Mouse (Mus musculus) gastrocnemius, postnatal 36 days (tissue): ENCODE results near the gene Mki67. TPM values are rescaled to one million over a fixed set of nuclear protein-coding genes. Genes with fewer than 3 reads are reported as not detected.
A peak's percentile ranks its signal among the peaks of the same experiment; 100 is the strongest.

Source experiments
- DNase-seq, 2 experiments: peaks; one replicate each; pipeline ENCODE4 v3.0.0; 2022
- intact Hi-C: fragments of 180-260 bp; cut with DNase I; formaldehyde crosslinking; loops from one replicate; pipeline ENCODE4 v1.15.1; 2025
- long read RNA-seq, 2 experiments: library from polyadenylated mRNA; stranded (forward); transcript quantifications; one replicate each; pipeline ENCODE4 v2.0.0; 2021
- total RNA-seq, 2 experiments: library from RNA; stranded (reverse); gene quantifications; 2 replicates each; pipeline ENCODE4 v1.2.3; 2021

Mki67 gene
- 1 to 10 TPM; 1.3 to 2.6 TPM for total RNA-seq
- long read RNA-seq, experiment 1, result 0 reads
- long read RNA-seq, experiment 2, result 0 reads

DNA sequence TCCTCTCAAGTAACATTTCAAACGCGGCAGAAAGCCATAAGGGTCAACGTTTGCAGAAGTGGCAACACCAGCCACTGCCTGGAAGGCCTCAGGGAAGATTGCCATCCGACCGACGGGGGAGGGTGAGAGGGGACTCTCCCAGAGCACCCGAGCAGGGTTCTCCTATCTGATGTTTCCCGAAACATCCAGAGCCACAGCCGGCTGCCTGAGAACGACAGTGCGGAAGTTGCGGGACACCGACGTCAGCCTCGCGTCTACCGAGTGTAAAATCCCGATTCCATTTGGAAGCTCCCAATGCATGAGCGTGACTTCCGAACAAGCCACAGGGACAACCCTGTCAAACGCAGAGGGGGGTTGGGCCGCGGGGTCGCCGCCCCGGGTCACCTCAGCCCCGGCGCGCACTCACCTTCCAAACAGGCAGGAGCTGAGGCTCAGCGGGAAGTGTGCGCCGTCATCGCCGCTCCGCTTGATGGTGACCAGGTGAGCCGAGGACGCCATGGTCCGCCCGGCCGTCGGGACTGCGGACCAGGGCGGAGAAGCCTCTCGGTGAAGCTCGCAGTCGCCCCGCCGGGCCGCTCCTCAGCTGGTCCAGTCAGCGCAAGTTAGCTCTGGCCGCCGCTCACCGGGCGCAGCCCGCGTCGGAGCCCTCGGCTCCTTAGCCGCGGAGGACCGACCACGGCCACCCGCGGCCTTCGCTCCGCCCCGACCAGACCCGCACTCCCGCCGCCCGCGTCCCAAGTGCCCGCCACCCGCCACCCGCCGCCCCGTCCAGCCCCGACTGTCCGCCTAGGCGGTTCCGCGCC lies at the start of gene Mki67:
Gene Mki67, minus strand, starts transcription at position 720 of the 803 bp plus-strand sequence.
- intact Hi-C loops, result no loop called here
- DNase-seq, result no peak

DNA sequence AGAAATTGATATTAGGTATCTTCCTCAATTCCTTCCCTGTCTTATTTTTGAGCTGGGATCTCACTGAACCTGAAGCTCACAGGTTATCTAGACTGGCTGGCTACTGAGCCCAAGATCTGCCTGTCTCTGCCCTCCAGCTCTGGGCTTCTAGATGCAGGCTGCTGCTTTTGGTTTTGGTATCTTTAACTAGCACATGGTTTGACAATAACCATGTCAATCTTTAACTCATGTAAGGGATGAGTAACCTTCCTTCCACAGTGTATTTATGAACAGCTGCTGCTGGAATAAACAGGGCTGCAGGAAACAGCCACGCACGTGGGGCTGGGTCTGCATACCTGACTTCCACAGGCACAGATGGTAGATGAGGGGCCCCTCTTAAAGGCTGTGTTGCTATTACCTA lies 47.1 kb upstream of the Mki67 start:
- no peak for DNase-seq
- intact Hi-C loops, result no loop called here

DNA sequence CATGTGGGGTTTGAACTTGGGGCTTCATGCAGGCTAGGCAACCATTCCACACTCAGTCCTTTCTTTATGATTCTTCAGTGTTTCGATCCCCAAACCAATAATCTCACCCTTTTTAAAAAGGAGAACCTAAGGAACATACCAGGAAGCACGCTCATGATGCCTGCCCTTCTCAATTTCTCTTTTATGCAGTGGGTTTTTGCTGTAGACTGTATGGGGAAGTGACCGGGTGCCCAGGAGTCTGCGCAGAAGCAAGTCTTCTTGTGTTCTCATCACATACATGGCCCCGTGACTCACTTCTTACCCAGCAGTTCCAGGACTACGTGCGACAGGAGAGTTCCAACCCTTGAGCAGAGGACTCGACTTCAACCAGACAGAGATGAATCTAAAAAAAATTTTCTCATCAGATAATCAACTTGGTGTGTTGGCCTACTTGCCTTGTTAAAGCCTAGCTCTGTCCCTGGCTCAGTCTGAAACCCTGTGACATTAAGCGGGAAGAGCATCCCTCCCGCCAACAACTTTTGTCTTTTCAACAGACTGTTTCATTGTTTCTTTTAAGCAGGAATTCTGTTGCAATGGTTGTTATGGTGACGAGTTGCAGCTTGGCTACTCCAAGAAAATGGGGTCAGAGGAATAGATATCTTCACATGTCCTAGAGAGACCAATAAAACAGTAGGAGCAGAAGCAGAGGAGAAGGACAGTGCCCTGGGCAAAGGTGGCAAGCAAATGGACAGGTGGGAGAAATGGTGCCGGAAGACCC lies 42.8 kb upstream of the Mki67 start:
- no peak for DNase-seq
- intact Hi-C loops, result no loop called here

DNA sequence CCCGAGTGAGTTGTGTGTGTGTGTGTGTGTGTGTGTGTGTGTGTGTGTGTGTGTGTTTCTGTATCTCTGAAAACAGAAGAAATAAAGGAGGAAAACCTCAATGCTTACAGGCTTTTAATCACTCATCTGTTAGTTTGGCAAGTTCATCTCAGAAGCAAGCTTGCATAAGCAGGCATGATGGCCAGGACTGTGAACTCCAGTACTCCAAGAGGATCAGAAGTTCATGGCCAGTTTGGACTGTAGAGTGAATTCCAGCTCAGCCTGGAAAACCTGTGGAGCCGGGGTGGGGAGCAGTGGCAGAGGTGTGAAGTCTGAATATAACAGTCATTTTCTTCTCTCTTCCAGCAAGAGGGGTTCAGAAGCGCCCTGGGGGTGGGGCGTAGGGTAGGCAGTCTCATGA lies 42.0 kb upstream of the Mki67 start:
- intact Hi-C loops, result no loop called here
- no peak for DNase-seq

DNA sequence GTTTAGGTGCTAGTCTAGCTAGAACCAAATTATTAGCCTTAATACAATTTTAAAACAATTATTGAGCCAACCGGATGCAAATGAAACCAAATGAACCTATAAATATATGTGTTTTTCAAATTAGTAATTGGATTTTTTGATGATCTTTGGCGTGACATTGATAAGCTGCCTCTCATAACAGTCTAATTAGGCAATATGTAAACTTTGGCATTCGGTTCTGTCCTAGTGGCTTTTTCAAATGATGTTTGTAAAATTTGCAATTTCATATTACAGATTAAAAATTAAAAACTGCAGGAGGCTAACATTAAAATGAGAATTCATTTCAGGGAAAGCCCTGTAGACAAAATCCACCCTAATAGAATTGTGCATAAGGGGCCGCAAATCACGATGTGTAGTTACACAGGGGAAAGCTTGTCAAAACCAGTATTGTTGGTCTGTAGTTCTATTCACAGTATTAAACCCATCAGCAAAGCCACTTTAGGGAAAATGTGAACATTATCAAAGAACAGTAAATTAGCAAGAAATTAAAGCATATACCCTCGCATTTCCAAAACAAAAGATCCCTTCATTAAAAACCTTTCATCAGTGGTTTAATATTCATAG lies 40.9 kb upstream of the Mki67 start:
- intact Hi-C loops, result no loop called here

DNA sequence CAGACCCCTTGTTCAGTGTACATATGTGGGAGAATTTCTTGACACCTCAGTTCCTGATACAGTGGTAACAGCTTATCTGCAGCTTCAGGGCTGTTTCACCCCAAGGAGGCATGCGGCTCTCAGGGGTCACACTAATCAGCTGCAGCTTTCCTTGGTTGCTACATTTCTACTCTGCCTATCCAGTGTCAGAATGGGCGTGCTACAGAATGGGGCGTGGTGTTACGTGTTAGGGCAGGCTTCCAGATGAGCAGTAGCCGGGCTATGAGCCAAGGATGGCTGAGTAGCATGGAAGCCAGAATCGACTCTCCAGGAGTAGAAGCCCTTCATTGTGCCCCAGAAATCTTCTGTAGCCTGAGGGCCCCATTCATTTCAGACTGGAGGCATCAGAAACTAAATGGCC lies 32.8 kb upstream of the Mki67 start:
- DNase-seq, result peak in 1 of 2 experiments; percentile 23
- intact Hi-C loops, result no loop called here

More for the DNA sequence above, 40.9 kb upstream of the Mki67 start:
- no peak for DNase-seq

DNA sequence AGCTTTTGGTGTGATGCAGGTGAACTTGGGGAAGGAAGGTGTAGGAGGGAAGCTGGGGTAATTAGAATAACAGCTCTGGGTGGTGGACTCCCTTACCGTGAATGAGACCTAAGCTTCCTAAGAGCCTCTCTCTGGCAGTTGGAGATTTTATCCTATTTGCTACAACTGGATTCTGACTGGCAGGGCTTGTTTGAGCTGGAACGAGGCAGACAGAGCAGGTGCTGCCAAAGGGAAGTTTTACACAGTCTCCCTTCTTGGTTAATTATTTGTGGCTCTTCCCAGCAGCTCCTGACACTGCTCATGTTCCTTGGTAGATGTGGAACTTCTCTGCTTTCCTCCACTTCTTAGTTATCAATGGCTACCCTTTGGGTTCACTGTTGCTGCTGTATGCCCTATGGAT lies 30.9 kb upstream of the Mki67 start:
- no peak for DNase-seq
- intact Hi-C loops, result no loop called here

DNA sequence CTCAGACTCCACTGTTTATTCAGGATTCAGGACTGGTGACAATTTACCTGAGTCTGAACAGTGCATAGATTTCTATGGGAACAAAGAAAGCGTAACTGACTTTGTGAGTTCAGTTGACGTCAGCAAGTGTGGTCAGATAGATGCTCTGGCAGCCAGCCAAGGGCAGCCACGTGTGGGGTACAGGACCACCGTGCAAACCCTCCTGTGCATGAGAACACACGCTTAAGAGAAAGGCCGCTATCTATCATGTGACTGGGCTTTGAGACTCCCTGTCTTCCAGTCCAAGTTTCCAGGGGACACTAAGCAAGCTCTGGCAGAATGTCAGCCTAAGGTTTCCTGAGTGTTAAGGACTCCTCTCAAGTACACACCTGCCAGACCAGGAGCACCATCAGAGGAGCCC lies 30.4 kb upstream of the Mki67 start:
- no peak for DNase-seq
- intact Hi-C loops, result no loop called here

DNA sequence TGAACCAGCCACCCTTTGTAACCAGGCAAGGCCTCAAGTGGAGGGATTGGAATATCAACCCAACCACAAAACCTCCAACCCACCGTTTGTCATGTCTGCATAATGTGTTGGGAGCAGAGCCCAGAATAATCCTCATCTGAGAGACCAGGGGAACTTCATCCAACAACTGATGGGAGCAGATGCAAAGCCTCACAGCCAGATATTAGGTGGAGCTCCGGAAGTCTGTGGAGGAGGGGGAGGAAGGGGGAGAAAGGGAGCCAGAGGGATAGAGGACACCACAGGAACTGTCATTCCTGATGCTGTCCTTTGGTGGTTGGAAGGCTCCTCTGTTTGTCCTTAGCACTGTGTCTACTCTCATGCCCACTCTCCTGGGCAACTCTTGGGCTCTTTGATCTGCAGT lies 28.9 kb upstream of the Mki67 start:
- intact Hi-C loops, result no loop called here

DNA sequence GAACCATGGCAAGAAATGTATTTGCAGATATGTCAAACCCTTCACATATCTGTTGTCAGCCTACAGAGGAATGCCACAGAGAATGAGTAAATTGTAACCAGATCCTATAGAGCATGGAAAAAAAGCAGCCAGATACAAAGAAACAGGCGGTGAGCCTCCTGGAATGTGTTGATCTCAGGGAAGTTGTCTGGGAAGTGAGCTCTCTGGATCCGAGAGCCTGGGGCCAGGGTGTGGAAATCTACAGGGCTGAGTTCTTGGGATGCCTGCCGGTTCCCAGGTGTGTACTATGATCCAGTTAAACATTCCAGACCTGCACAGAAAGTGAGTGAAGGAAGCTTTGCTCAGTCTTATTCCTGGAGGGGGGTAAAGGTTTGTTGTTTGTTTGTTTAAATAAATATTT lies 24.3 kb upstream of the Mki67 start:
- intact Hi-C loops, result no loop called here
- no peak for DNase-seq

More for the DNA sequence above, 28.9 kb upstream of the Mki67 start:
- no peak for DNase-seq

DNA sequence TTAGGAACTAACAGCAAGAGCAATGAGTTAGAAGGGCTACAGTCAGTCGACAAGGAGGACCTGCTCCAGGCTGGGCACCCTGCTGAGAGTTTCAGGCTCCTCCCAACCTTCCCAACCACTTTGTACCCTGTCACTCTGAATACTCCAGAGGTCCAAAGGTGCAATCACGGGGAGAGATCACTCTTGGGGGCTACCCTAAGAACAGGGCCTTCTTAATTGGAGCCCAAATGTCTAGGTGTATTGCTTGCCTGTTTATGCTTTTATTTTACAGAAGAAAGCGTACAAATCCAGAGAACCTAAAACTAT lies 20.4 kb upstream of the Mki67 start:
- no peak for DNase-seq
- intact Hi-C loops, result loop anchor here (5.0 kb wide), 1 partner anchor 54 kb away; no protein-coding TSS in a partner anchor

DNA sequence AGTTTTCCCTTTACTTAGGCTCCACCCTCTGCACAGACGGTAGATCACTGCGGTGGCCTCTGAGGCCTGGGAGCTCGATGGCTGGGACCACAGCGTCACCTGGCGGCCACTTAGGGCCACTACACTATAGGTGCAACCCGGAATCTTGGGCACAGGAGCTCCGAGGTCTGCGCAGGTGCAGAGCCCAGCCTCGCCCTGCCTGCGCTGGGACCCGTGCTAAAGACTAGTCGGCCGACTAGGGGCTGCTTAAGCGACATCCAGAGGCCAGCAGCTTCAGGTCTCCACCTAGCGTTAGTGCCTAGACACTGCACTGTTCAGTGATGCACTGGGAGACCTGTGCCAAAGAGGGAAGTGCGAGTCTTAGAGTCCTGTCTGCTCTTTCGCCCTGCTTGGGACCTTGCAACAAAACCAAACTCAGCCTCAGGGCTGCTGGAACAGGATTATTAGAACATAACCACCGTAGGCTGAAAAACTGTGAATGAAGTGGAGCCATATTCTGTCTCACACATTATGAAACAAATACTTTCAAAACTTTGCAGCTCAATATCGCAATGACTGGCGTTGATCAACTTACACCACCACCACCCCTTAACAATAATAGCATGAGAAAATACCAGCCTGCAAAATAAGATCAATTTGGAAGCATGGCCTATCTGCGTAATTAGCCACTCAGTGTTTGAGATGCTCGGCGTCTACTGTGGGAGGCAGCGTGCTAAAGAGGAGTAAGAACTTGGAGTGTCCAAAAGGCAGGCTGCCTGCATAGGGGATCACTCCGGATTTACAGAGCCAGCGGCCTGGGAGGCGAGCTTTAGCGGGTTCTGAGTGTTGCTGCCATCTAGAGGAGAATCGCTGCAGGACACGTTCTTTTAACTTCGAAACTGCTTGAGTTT lies 19.8 kb upstream of the Mki67 start:
- peak; percentile 71 to 78 for DNase-seq
- intact Hi-C loops, result loop anchor here (5.0 kb wide), 1 partner anchor 54 kb away; no protein-coding TSS in a partner anchor

DNA sequence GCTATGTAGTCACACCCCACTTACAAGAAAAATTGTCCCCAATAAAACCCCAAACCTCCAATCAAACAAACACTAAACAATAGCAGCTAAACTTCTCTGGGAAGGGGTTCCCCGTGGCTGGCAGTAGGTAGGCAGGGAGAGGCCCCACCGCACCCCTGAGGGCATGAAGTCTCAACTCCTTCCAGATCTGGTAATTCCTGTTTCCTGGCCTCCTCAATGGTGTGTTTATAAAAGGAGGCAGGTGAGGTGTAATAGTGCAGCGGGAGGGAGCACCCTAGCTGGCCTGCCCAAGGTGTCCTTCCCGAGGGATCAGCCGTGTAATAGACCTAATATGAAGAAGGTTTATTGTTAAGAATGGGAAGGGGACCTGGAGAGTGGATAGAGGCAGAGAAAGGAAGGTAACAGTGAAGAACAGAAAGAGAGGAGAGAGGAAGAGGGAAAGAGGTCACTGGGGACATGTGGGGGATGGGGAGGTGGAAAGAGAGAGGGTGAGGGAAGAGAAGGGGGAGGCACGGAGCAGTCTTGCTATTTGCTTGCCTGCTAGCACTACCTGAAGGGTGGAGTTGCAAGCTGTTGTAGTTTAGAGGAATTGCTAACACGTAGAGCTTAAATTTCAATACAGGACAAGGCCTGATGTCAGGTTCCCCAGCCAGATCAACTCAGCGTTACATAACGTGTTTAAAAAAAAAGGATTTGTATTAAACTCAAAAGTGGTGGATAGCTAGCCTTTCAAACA lies 18.9 kb upstream of the Mki67 start:
- intact Hi-C loops, result loop anchor here (5.0 kb wide), 1 partner anchor 53 kb away; no protein-coding TSS in a partner anchor
- no peak for DNase-seq

DNA sequence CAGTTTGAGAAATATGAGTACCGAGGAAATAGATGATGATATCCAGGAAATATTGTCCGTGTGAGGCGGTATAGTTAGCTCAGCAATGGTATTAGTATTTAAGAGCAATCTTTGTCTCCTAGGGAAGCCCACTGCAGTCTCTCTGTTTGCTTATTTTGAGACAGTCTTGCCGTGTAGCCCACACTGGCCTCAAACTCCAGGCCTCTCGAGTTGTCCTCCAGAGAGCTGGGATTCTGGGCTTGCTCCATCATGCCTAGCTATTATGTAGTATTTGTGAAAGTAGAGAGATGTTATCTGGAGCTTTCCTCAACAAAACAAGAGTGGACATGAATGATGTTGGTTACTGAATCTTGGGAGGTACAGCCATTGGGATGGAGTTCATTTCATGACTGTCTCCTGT lies 18.2 kb upstream of the Mki67 start:
- intact Hi-C loops, result no loop called here

DNA sequence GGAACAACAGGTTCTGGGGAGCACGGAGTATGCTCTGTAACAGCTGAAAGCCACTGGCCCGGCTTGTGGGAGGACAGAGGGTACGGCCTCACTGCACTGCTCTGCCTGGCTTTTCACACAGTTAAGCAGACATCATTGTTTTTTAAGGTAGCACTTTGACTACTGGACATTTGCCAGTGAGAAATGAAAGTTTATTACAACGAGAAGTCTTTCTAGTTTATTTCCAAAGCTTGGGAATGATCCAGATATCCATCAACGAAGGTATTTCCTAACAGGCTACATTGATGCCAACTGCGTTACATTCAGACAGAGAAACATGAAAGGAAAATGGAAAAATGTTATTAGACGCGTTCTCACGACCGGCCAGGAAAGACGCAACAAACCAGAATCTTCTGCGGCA lies 11.9 kb upstream of the Mki67 start:
- DNase-seq, result no peak

More for the DNA sequence above, 18.2 kb upstream of the Mki67 start:
- DNase-seq, result no peak

DNA sequence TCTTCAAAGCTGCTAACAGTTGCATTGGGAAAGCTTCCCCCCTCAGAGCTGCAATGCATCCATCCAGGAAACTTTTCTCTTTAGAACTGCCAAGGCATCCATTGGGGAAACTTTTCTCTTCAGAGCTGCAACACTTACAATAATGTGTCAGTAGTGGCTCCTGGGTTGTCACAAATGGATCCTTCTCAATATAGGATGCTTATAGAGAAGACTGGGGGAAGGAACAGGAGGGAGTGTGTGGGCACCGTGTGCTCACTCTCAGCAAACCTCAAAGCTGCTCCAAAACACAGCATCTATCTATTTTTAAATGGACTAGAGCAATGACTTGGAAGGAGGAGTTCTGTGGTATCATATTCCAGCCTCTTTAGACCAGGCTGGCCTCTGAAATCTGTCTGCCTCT lies 10.5 kb upstream of the Mki67 start:
- no peak for DNase-seq
- intact Hi-C loops, result loop anchor here (10.0 kb wide), 1 partner anchor 192 kb away; the partner anchor contains the start of gene Ptpre

More for the DNA sequence above, 11.9 kb upstream of the Mki67 start:
- intact Hi-C loops, result loop anchor here (10.0 kb wide), 1 partner anchor 193 kb away; the partner anchor contains the start of gene Ptpre

DNA sequence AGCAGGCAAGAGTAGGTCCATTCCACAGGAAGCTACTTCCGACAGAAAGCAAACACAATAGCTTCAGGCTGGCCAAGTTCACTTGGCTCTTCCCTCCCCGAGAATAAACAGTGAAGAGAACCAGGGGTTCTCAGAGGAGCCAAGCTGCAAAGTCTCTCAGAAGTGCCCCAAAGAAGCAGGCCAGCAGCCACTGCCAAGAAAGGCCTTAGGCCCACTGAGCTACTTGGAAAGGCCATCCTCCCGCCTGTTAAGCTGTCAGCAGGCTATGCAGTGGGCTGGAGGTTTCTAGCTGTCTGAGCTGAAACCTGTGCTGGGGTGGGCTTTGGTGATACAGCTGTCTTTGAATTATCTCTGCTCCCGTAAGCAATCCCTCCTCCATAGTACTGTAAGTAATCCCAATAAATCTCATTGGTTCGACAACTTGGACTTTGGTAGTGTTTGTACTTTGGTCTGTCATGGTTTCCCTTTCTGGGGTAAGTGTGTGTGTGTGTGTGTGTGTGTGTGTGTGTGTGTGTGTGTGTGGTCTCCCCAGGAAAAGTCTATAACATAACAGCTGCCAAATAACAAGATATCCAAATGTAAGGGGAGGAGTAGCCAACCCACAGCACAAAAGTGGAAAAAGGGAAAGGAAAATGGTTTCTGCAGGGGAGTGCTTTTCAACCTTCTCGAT lies 7.6 kb upstream of the Mki67 start:
- DNase-seq, result no peak
- intact Hi-C loops, result loop anchor here (10.0 kb wide), 1 partner anchor 189 kb away; the partner anchor contains the start of gene Ptpre

DNA sequence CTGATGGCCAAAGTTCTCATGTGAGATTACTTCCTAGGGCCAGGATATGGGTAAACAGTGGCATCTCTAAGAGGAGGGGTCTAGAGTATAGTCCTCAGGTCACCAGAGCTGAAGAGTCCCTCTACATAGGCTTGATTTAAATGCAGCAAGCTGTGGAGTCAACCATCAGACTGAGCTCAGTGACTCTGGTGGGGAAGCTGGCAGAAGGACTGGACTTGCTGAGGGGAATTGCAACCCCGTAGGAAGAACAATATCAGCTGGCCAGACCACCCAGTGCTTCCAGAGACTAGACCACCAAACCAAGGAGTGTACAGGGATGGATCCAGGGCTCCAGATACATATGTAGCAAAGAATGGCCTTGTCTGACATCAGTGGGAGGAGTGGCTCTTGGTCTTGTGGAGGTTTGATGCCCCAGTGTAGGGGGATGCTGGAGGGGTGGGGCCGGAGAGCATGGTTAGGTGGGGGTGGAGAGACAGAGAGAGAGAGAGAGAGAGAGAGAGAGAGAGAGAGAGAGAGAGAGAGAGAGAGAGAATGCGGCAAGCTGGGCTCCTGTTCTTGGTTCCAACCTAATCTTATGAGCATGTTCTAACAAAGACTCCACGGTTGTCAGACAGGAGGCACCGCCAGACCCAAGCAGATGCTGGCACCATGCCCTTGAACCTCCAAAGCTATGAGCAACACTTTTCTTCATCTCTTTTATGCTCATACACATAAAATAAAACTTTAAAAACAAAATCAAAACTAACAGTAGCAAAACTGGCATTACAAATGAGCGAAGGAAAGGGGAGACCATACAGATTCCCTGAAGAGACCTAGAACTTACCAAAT lies 6.1 kb upstream of the Mki67 start:
- DNase-seq, result no peak
- intact Hi-C loops, result loop anchor here (10.0 kb wide), 1 partner anchor 187 kb away; the partner anchor contains the start of gene Ptpre
